Mouse (Mus musculus) bone marrow, adult 2 months (tissue): ENCODE measurements around the gene Ccnk. TPM values are rescaled to one million over a fixed set of nuclear protein-coding genes. Genes with fewer than 3 reads are reported as not detected.

Experiments used
- H3K27ac ChIP-seq: fragments of 200-500 bp; 2 replicates; pipeline ENCODE4 v1.5.1; 2012; ENCODE audit warnings: low read depth, mild to moderate bottlenecking, control low read depth, inconsistent platforms, low read length; ENCODE audit not compliant: control insufficient read depth, poor library complexity, insufficient read depth
- H3K4me1 ChIP-seq: fragments of 200-500 bp; 2 replicates; pipeline ENCODE4 v1.6.1; 2011; ENCODE audit warnings: low read length; ENCODE audit not compliant: control insufficient read depth, insufficient read depth
- H3K4me3 ChIP-seq: fragments of 200-500 bp; replicated peaks from 2 replicates; pipeline ENCODE3; 2011; ENCODE audit warnings: mild to moderate bottlenecking, low read depth, low read length, control low read depth; ENCODE audit not compliant: control insufficient read depth
- CTCF ChIP-seq: fragments of 200-500 bp; IDR thresholded peaks from 2 replicates; pipeline ENCODE4 v1.5.1; 2011; ENCODE audit warnings: low read length, control low read depth; ENCODE audit not compliant: control insufficient read depth, insufficient read depth
- POLR2A ChIP-seq: fragments of 200-500 bp; IDR thresholded peaks from 2 replicates; pipeline ENCODE4 v1.6.1; 2011; ENCODE audit warnings: low read depth, mild to moderate bottlenecking, control low read depth, low read length, borderline replicate concordance; ENCODE audit not compliant: control insufficient read depth
- WGBS: fragments of 180-500 bp; shearing (Covaris S2); methylation state at CpG from one replicate; pipeline ENCODE4 v1.1.7; 2018; 5-methylcytosine and 5-hydroxymethylcytosine counted together
- polyA plus RNA-seq: library from polyadenylated mRNA; stranded (reverse); fragments of >200 nt; gene quantifications from 2 replicates; pipeline ENCODE4 v1.2.4, GENCODE M21; 2011; ENCODE audit warnings: low replicate concordance; ENCODE audit not compliant: missing spikeins, insufficient read depth, insufficient read length

The Ccnk gene
- polyA plus RNA-seq, 1 experiment: 21.9 TPM

DNA sequence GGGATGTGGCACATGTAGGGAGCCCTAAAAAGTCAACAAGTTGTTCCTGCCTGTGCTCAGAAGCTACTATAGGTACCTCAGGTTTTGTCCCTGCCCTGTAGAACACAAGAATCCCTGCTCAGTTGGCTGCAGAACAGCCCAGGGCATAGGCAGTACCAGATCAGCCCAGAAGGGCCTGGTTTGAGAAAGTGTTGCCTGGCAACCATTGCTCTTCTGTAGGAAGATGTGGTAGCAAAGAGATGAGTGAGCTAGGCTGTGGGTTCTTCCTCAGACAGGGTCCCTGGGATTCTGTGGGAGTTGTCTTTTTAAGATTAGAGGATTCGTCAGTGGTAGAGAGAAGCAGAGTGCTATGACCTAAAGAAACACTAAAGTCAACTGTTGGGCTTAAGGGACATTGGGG is 20.7 kb downstream of the Ccnk start:
- Histone ChIP-seq H3K4me3 (no peak overlapping the region), H3K4me1 (no peaks in the 10 kb centered on the region), H3K27ac (no peak overlapping the region)
- WGBS: 86% methylated on average over 1 of the region's 1 CpGs
- TF ChIP-seq POLR2A (no peak), CTCF (no peak)

GRCm38 (mm10) chr12:108203895-108204294 is 24.5 kb downstream of the Ccnk start:
- Histone ChIP-seq H3K27ac (no peak overlapping the region; the same call in 1 of the 2 replicates), H3K4me1 (no peaks in the 10 kb centered on the region), H3K4me3 (no peak overlapping the region)
- no peak for TF ChIP-seq CTCF
- TF ChIP-seq POLR2A: no peak
- WGBS: 72% methylated on average over 8 of the region's 8 CpGs

DNA sequence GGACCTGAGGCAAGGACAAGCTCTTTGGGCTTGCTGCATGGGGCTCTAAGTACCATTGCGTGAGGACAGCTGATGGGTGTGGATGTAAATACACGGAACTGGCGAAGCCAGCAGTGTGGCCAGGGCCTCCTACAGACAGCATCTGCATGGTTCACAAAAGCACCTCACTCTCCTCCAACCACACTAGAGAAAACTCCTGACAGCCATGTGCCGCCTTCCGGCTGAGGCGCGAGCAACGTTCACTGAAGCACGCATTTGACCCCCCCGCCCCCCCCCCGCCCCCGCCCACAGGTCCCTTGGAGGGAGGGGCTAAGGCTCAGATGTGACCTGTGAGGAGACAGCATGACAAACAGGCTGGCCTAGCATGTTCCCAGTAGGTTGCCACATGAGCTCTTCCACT is 25.6 kb downstream of the Ccnk start:
- Histone ChIP-seq H3K4me3 (no peak overlapping the region), H3K4me1 (no peaks in the 10 kb centered on the region), H3K27ac (no peak overlapping the region)
- no peak for TF ChIP-seq POLR2A
- no peak for TF ChIP-seq CTCF
- 85% methylated on average over 12 of the region's 12 CpGs for WGBS

- no peak overlapping the region for H3K4me3 ChIP-seq
- 15% methylated on average over 5 of the region's 5 CpGs for WGBS
- H3K27ac ChIP-seq: no peak overlapping the region
- no peak for TF ChIP-seq POLR2A
- TF ChIP-seq CTCF: peak; percentile 80
- H3K4me1 ChIP-seq: no peaks in the 10 kb centered on the region
These were observed 27.3 kb downstream of the Ccnk start for GRCm38 (mm10) chr12:108206641-108207040.

GRCm38 (mm10) chr12:108208216-108208615 is 28.8 kb downstream of the Ccnk start:
- 86% methylated on average over 9 of the region's 9 CpGs for whole genome bisulfite sequencing
- Histone ChIP-seq H3K27ac (no peak overlapping the region), H3K4me1 (no peaks in the 10 kb centered on the region), H3K4me3 (no peak overlapping the region)
- TF ChIP-seq POLR2A (no peak), CTCF (no peak)

- H3K4me3 ChIP-seq: no peak overlapping the region
- H3K27ac ChIP-seq: no peak overlapping the region
- TF ChIP-seq CTCF: peak; percentile 72
- no peak for TF ChIP-seq POLR2A
- WGBS: 33% methylated on average over 13 of the region's 13 CpGs
- no peaks in the 10 kb centered on the region for H3K4me1 ChIP-seq
These were observed 29.5 kb downstream of the Ccnk start for GRCm38 (mm10) chr12:108208726-108209438.

DNA sequence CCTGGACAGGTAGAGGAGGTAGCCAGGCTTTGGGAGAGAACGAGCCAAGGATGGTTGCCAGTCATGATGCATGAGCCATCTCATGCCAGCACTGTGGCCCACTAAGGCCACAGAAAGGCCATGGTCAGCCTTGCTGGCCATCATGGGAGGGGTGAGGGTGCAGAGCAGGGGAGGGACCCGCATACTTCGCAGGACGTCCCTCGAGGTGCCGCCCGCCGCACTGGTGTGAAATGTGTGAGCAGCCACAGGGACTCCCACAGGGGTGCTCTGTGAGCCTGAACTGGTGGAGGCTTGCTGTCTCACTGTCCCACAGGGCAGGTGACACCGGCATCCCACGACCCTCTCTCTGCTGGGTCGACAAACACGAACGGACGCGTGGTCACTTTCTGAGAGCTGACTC is 31.2 kb downstream of the Ccnk start:
- H3K4me1 ChIP-seq: no peaks in the 10 kb centered on the region
- TF ChIP-seq CTCF: no peak
- no peak overlapping the region for H3K4me3 ChIP-seq
- no peak overlapping the region for H3K27ac ChIP-seq
- WGBS: 91% methylated on average over 15 of the region's 15 CpGs

- WGBS: 19% methylated on average over 5 of the region's 5 CpGs
- TF ChIP-seq POLR2A (no peak), CTCF (no peak)
- Histone ChIP-seq H3K27ac (no peak overlapping the region), H3K4me3 (no peak overlapping the region), H3K4me1 (no peaks in the 10 kb centered on the region)
These were observed 32.7 kb downstream of the Ccnk start for GRCm38 (mm10) chr12:108212071-108212470.

GRCm38 (mm10) chr12:108212476-108212875 is 33.1 kb downstream of the Ccnk start:
- WGBS: 78% methylated on average over 6 of the region's 6 CpGs
- H3K27ac ChIP-seq: no peak overlapping the region
- no peaks in the 10 kb centered on the region for H3K4me1 ChIP-seq
- no peak for TF ChIP-seq CTCF
- TF ChIP-seq POLR2A: no peak
- no peak overlapping the region for H3K4me3 ChIP-seq
